Mouse (Mus musculus) ZHBTc4 (cell line): Measurements from ENCODE around the gene Arhgap10.

Experiments
- DNase-seq: peaks from one replicate; pipeline ENCODE4 v3.0.0-alpha.2; 2011; ENCODE audit warnings: low read depth, low spot score

Gene Arhgap10

DNA sequence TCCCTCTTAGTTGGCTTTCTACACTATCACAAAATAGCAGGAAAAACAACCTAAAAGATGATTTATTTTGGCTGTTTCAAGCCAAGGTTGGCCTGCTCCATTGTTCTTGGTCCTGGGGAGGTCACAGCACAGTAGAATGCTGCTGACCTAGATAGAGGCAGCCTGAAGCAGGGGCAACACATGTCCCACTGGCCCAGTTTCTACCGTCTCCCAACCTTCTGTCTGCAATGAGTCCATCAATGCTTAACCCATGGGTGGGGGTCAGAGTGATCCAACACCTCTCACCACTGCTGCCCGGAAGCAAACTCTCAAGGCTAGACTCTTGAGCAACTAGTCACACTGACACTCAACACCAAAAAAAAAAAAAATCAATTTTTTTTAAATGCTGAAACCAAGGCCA lies 31.0 kb downstream of the Arhgap10 start:
- DNase-seq = no peak

DNA sequence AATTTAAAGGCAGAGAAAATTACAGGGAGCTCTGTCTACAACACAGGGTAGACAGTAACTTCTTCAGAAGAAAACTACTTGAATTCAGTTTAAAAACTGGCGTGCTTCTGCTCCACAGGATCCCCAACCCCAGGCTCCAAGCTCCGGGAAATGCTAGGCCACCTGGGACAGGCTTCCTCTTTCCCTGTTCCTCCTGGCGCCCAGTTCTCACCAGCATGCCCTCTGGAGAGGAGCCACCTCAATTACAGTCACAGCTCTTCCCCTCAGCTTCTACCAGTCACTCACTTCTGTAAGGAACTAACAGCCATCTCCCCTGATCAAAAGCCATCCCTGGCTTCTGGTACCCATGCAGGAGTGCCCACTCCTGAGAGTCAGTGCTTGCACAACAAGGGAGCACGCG lies 32.9 kb downstream of the Arhgap10 start:
- no peak for DNase-seq

- no peak for DNase-seq
Measured at GRCm38 (mm10) chr8:77484266-77484665, 33.5 kb downstream of the Arhgap10 start.

GRCm38 (mm10) chr8:77483676-77484075 lies 34.1 kb downstream of the Arhgap10 start:
- DNase-seq = no peak

DNA sequence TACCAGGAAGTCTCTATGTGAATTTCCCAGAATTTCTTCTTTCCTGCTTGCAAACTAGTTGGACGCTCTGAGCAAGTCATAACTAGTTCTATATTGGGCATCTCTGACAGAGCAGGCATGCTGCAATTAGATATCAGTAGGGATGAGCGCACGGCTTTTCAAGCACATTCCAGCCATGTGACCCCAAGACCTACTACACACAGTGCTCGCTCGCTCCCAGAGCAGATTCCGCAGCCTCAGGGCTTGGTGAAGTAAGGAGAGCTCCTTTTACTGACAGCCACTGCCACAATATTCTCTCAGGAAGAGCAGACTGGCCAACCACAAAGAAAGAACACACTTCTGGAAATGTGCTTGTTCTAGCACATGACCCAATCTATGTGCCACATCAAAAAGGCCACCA lies 36.0 kb downstream of the Arhgap10 start:
- no peak for DNase-seq

GRCm38 (mm10) chr8:77479995-77480394 lies 37.8 kb downstream of the Arhgap10 start:
- no peak for DNase-seq

DNA sequence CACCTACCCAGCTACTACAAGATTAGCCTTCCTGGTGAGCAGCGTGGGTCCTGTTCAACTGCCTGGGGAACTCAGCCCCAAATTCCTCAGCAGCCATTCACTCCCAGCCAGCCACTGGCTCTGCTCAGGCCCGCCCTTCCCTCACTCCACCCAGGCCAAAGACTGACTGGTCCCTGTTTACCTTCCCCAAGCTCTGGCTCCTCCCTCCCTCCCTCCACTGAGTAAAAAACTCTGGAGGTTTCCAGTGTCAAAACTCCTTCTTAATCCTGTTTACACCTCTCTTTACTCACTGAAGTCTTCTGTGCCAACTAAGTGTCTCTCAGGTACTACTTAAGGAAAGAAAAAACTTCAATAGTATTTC lies 38.9 kb downstream of the Arhgap10 start:
- DNase-seq = peak; percentile 44

DNA sequence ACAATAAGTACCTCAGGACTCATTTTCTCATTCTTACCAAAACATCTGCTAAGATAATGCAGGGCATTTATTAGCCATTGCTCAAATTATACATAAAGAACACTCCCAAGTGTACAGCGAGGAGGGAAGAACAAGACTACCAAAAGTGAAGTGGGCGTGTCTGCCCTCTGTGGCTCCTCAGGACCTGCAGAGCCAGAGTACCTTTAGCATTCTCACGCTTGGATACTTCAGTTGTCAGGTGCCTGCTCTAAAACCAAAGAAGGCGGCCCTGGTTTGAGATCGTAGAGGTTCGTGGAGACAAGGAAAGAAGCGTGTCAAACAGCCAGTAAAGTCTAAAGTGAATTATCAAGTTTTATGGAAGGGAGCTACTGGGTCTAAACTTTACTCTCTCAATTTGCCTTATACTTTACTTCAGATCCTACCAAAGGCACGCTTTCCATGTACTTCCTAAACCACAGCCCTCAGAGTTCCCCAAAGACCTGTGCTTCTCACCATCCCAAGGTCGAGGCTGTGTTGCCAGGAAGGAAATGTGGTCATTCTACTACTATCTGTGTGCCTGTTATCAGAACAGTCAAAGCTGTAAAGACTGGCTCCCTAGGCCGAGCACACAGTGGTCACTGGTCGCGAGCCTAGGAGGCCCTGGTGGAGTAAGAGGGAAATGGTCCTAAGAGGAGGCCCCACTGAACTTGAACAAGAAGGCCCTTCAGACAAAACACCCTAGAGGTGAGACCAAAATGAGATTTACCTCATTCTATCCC lies 39.4 kb downstream of the Arhgap10 start:
- no peak for DNase-seq

GRCm38 (mm10) chr8:77477684-77478083 lies 40.1 kb downstream of the Arhgap10 start:
- DNase-seq = no peak

DNA sequence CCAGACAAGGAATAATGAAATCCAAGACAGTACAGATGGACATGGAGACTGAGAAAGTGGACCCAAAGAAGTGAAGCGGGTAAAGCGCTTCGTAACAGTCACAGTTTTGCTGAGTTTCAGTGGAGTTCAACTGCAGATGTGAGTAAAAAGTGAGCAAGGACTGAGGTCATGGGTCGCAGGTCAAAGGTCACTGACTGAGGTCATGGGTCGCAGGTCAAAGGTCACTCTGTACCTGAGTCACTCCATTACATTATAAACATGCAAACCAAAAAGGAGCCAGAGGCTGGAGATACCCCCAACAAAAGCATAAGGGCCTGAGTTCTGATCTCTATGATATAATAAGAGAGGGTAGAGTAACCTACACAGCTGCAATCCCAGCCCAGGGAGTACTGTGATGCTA lies 43.1 kb downstream of the Arhgap10 start:
- DNase-seq = no peak

DNA sequence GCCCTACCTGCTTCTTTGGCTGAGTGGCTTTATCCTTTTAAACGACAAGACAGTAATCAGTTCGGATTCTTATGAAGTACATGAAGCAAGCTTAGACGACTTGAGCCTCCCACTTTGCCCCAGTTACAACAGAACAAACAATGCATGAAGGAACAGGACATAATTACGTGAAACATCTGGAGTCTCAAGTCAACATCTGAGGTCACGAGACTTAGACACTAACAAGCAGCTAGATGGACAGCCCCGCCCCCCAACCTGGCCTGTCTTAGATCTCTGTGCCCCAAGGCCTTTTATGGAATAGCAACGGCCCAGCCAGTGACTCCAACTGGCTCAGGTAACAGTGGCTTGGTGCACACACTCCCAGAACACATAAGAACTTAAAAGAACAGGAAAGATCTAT lies 44.0 kb downstream of the Arhgap10 start:
- DNase-seq = no peak

- no peak for DNase-seq
Measured at GRCm38 (mm10) chr8:77473373-77473772, 44.4 kb downstream of the Arhgap10 start.

DNA sequence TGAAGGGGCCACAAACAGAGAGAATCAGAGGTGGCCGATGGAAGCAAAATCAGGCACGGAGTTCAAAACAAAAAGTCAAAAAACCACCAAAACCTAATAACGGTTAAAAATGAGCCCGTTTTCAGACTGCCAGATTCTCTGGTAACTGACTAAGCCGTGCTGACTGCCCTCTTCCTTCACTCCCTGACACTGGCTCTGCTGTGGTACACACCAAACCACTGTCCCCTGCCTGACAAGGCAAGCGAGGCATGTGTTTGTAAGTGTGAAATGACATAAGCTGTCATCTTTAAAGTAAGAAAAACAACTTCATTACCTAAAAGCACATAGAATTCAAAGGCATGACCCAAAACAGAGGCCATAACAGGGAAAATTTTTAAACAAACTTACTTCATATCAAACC lies 56.4 kb downstream of the Arhgap10 start:
- no peak for DNase-seq

DNA sequence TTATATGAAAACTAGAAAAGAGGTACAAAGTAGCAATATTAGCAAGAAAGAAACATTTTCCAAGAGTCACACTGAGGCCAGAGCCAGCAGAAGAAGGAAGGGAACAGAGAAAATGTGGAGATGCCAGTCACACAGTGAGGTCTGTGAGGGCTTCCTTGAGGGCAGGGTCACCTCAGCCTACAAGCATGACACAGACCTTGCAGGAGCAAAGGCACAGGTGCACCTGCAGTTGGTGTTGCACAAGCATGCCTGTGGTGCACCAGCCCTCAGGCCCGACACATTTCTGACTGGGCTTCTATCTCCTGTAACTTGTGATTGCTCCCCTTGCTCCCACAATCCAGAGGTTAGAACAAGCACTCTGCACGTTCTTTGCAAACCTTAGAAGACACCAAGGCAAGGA lies 57.4 kb downstream of the Arhgap10 start:
- no peak for DNase-seq

DNA sequence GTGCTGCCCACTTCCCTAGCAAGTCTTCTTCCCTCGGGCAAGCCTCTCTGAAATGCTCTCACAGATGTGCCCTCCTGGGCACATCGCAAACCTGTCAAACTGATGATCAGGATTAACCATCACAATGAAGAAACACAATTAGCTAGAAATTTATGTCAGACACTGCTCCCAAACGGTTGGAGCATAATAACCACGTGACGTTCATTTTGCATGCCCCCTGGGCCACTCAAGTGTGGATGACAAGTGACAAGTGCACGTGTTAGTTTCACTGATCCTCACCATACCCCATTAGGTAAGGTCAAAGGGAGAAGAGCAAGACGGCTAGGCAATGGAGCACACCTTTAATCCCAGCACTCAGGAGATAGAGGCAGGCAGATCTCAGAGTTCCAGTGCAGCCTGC lies 58.1 kb downstream of the Arhgap10 start:
- no peak for DNase-seq

DNA sequence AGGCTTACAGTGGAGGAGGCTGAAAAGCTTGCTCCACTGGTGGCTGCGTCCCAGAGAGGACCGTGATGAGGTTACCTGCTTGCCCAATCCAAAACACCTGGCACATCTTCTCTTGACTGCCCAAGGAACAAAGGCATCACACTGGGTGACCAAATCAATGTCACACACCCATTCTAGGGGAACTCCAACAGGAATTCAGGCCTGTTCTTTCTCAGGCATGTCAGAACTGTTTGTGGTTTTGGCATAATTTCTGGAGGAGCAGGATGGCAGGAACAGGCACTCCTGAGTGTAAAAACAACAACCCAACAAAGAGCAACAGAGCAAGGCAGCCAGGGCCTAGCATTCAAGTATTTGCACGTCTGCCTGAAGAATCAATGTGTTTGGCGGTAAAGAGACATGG lies 59.2 kb downstream of the Arhgap10 start:
- no peak for DNase-seq

DNA sequence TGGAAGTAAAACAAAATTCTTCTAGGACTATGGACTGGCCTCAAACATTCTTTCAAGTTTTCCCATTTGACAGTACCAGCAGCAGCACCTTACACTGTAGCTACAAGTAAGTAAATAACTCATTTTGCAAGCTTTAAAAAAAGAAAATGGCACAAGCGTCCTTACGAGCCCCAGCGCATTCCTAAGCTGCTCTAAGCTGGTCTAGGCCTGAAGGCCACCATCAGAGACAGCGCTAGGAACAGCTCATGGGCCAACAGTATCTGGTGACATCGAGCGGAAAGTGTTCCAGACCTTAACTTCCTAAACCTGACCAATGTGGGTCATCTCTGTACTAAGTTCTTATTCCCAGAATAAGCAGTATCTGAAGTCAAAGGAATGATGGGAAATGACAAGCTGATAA lies 61.5 kb downstream of the Arhgap10 start:
- DNase-seq = no peak

- no peak for DNase-seq
Measured at GRCm38 (mm10) chr8:77453836-77454235, 63.9 kb downstream of the Arhgap10 start.

GRCm38 (mm10) chr8:77451466-77452382 lies 66.0 kb downstream of the Arhgap10 start:
- DNase-seq = no peak

DNA sequence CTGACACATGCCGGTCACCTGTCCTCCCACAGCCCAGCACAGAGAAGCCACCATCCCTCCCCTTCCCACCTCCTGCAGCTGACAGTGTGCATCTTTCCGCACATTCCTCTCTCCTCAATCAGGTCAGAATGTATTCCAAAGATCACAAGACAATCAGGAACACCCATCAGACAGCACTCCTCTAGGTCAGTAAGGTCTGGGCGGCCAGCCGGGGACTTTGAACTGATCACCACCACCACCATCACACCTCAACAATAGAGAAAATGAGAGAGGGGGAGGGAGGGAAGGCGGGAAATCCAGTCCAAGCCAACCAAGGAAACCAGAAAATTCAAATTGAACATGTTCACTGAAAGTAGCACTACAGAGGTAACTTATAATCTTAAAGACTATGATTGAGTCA lies 66.7 kb downstream of the Arhgap10 start:
- DNase-seq = no peak

DNA sequence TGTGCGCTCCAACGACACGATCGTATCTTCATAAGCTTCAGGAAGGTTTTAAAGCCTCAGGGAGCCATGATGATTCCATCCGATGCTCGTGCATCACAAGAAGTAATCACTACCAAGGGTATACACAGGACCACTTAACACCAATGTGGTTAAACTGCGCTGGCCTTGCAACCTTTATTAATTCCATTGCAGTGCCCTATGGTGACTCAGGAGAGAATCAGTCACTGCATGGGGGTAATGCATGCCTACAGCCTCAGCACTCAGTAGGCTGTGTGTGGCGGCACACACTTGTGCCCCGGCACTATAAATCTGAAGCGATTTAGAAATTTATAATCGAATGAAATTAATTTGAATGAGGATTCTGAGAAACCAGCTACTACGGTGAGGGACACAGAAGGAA lies 71.5 kb downstream of the Arhgap10 start:
- no peak for DNase-seq

GRCm38 (mm10) chr8:77445642-77446041 lies 72.1 kb downstream of the Arhgap10 start:
- DNase-seq = no peak
